Mouse (Mus musculus) common myeloid progenitor, adult 5-6 weeks (primary cell): ENCODE measurements at regions not wholly inside any gene's neighbourhood (a gene's known extent, or its start where the extent isn't known, plus 50 kb on each side); places are given as distances from the start of the nearest gene placed in this dataset.

Source experiments
- ATAC-seq: replicated peaks from 2 replicates; pipeline ENCODE4 v1.8.0; 2016; ENCODE audit warnings: low read depth, mild to moderate bottlenecking, moderate TSS enrichment, inconsistent platforms; ENCODE audit not compliant: poor library complexity, severe bottlenecking

DNA sequence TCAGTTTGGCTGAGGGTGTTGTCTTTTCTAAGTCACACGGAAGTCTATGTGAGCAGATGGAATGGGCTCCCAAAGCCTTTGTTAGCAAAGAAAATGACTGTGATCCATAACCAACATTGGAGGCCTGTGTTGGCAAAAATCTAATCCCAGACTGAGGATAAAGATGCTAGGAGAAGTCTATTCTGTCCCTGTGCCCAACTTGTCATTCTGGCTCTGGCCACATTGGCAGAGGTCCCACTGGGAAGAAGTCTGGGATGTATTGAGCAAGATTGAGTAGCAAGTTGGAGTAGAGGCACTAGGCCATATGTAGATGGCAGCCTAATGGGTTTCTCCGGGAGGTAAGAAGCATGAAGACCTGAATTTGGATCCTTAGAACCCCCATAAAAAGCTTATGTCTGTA, 54.1 kb downstream of the Nog start:
- ATAC-seq, result no peak

DNA sequence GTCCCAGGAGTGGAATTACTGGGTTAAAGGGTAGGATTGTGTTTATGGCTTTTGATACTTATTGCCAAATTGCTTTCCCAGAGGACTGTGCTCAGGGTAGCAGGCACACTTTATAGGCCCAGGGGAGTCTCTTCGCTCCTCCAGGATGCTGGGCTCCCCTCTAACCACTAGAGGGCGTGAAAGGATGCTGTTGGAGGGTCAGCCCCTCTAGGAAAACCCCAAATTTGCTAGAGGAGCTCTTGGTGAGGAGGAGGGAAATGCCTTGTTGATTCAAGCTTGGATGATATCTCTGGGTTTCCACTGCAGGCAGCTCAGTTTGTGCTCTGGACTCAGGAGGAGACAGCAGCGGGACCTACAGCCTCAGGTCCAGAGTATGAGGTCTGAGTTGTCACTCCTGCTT, 58.8 kb downstream of the Nog start:
- no peak for ATAC-seq

DNA sequence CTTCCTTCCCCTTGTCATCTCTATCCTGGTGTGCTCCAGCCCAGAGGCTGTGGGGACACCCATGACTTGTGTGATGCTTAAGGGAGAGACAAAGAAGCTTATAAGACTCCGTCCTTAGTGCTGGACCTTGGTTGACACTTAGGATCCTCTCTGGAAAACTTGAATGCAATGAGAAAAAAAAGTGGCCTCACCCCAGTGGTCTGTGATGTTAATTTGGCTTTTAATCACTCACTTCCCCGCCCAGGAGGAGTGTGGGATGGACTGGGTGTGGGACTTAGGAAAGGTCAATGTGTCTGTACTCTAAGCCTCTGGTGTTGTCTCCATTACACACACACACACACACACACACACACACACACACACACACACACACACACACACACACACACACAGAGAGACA, 60.0 kb downstream of the Nog start:
- no peak for ATAC-seq

GRCm38 (mm10) chr11:89239891-89240290, 62.2 kb downstream of the Nog start:
- no peak for ATAC-seq

DNA sequence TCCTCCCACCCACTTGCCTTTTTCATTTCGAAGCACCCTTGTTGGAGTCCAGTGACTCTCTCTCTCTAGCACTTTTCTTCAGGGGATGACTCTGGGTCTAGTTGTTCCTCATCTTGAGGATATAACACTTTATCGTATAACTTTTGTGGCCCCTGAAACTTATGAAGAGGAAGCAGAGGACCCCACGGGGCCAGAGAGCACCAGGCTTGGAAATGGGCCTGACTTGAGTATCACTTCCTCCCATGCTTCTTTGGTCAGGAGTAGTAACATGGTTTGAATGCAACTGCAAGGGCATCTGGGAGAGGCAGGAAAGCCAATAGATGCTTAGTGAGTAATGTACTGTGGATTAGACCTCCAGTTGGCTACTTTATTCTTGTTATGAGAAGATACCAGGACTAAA, 65.2 kb downstream of the Nog start:
- peak; percentile 56 for ATAC-seq

DNA sequence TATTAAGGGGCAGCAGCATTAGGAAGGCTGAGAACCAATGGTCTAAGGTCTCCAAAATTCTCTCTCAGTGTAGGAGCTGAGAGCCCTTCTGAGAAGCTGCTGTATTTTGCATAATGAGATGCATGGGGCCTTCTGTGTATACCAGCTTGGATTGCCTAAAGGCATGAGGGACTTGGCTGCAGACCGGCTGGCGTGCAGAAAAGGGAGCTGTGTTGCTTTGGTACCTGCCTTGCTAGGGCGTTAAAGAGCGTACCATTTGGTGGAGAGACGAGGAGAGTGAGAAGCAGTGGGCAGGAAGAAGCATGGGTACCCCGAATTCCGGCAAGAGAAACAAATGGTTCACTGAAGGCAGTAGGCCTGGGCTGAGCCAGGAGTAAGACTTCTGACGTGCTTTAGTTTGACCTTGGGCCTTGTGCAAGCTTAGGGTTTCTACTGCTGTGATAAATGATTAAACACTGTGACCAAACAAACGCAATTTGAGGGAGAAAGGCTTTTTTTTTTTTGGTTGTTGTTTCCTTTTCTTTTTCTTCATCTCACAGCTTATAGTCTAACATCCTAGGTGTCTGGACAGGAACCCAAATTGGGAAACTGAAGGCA, 69.2 kb downstream of the Nog start:
- no peak for ATAC-seq

GRCm38 (mm10) chr11:89229726-89230125, 72.4 kb downstream of the Nog start:
- ATAC-seq, result no peak

DNA sequence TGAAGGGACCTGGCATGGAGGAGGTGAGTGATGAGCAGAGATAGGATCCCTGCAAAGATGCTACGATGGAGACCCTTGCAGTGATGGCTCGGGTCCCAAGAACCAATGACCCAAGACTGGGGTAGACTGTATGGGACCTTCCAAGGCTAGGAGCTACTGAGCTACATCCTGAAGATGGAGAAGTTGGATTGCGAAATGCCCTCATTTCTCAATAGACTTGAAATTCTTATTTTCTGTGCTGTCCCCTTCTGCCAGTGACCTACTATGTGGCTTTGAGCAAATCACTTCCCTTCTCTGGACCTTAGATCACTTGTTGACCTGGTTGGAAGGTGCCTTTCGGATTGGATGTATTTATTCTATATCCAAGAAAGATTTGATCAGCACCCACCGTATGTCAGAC, 88.9 kb downstream of the Nog start:
- ATAC-seq, result no peak

DNA sequence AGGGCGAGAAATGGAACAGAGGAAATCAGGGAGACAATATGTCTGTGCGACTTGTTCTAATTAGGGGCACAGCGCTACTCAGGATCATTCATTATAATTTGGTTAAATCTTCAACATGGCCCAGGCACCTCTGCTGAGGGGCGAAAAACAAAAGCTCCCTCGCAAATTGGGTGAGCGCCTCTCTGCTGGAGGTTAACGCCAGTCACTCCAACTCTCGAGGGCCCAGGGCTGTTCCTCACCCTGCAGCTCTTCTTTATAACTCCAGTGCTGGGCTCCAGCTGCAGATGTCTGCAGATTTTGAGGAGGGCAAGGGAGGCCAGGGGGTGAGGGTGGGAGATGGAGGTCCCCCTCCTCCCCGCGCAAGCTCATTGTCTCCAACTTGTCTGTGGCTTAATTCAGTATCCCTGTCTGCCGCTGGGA, 92.6 kb downstream of the Nog start:
- no peak for ATAC-seq

DNA sequence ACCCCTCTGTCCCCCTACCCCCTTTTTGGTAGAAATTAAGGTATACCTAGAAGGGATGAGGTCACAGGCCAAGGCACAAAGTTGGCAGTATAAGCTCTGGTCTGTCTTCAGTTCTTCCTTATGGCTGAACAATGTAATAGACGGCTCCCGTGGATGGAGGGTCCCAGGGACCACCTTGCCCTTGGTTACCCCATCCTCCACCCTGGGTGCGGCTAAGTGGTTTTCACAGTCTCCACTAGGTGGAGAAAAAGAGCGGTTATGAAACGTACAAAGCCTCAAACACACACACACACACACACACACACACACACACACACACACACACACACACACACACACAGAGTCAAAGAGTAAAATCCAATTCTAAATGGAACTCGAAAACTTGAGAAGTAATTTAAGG, 93.1 kb downstream of the Nog start:
- no peak for ATAC-seq

DNA sequence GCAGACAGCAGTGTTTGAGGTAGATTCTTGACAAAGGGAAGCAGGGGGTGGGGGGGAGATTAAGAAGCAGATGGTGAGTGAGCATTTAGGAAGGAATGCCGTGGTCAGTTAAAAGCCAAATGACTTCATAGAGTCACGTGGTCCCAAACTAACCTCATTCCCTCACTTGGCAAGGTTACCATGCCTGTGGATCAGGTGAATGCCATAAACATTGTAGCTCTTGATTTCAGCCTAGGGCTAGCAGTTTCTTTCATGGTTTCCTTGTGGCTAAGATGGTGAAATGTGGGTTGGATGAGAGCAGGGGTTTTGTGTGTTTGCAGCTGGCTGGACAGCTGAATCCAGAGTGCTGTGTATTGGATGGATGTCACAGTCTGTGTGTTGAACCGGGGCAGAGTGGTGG, 95.3 kb downstream of the Nog start:
- no peak for ATAC-seq

GRCm38 (mm10) chr11:89204948-89205545, 97.1 kb downstream of the Nog start:
- 0 out of 2 replicates have a peak, but pooled peaks have one; percentile 18 for ATAC-seq

DNA sequence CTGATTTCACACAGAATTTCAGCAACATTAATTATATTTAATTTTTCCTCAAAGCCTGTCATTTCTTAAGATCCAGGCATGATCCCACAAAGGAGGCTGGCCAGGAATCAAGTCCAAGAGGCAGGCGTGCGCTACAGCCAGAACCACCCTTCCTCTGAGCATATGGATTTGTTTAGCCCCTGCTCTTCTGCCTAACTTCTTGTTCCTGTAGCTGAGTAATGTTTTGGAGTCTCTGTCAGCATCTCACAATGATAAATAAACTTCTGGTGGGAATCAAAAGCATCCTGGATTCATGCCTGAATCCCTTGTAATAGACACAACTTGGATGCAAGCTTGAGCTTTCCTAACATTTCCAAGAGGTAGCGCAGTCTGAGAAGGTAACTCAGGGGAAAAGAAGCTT, 101.7 kb downstream of the Nog start:
- ATAC-seq, result no peak

GRCm38 (mm10) chr11:89192815-89193214, 109.3 kb downstream of the Nog start:
- 0 out of 2 replicates have a peak, but pooled peaks have one; percentile 29 for ATAC-seq

GRCm38 (mm10) chr11:89186911-89187621, 113.4 kb downstream of the Gm525 start:
- ATAC-seq, result 0 out of 2 replicates have a peak, but pooled peaks have one; percentile 8

GRCm38 (mm10) chr11:89185862-89186261, 112.2 kb downstream of the Gm525 start:
- ATAC-seq, result no peak

- ATAC-seq, result no peak
These were observed 107.8 kb downstream of the Gm525 start for GRCm38 (mm10) chr11:89181471-89181870.

DNA sequence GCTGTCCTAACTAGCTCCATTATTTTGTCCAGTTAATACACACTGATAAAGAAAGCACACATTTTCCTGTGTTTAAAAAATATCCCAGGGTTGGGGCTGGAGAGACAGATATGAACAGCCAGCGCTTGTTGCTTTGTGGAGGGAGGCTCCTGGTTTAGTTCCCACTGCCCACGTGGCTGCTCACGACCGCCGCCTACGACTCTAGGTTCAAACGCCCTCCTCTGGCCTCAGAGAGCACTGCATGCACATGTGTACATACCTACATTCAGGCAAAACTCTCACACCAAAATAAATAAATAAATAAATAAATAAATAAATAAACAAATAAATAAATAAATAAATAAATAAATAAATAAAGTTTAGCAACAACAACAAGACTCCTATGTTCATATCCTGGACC, 104.8 kb downstream of the Gm525 start:
- ATAC-seq, result no peak

DNA sequence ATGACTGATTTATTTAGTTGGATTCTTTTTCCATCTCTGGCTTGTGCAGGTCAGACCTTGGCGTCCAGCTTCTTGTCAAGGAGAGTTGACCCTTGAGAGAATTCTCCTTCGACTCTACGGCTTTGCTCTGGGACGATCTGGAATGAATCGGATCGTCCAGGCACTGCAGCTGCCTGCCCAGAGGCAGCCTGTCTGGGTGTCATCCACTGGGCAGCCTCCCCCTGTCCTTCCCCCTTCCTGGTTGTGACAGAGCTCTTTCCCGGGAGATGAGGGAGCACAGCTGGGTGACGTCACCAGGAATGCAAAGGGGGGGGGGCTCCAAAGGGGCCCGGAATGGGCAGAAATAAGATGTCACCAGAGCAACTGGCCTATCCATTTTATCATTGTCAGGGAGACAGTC, 101.9 kb downstream of the Gm525 start:
- no peak for ATAC-seq

DNA sequence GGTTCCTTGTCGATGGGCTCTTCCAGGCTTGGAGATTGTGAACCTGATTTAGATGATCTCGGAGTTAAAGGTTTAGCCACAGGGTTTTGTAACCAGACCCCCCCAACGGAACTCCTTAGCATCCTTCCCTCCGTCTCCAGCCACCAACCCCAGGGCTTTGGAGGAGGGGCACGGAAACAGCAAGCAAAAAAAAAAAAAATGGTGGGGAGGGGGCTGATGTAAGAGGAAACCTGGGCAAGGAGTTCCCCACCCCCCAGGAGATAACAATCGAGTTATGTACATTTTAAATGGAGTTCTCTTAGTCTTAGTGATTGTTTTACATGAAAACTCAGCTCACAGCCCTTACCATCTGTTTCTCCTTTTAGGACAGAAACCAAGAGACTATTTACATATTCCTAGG, 101.3 kb downstream of the Gm525 start:
- ATAC-seq, result no peak

- peak; percentile 84 for ATAC-seq
These were observed 91.6 kb downstream of the Gm525 start for GRCm38 (mm10) chr11:89165278-89165677.
